Mouse (Mus musculus) embryonic fibroblast, embryonic 13.5 days (primary cell): ENCODE measurements around the gene Hepacam.

Source experiments
- CTCF ChIP-seq: IDR thresholded peaks from 2 replicates; pipeline ENCODE4 v1.5.1; 2011; ENCODE audit warnings: mild to moderate bottlenecking, control low read depth, low read length, moderate library complexity, borderline replicate concordance; ENCODE audit not compliant: insufficient read depth
- POLR2A ChIP-seq: IDR thresholded peaks from 2 replicates; pipeline ENCODE4 v1.6.1; 2011; ENCODE audit warnings: low read depth, mild to moderate bottlenecking, control low read depth, low read length, moderate library complexity

GRCm38 (mm10) chr9:37418791-37419190 lies 51.6 kb downstream of the Hepacam start:
- TF ChIP-seq CTCF (no peak), POLR2A (no peak)
